Mouse (Mus musculus): ENCODE results near the gene Rad23b.

DNA sequence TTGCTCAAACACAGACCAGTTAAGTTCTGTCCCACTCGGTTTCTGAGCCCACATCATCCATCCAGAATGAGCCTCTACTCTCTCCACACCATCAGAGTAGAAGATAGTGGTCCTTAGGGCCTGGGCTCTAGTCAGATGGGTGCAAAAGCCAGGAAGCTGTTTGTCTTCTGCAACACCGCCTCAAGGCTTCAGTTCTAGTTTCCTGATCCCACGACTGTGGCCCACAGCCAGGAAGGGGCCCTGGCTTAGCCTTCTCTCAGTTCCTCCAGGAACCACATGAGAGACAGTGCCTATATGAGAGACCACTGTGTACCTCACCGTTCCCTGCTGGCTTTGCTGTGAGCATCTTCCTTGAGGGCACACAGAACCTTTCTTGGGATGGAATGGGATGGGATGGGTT lies 22.3 kb upstream of the Rad23b start:
- TF ChIP-seq CTCF (IDR thresholded peaks at IDR 0.05) (no peak), EP300 (IDR thresholded peaks at IDR 0.05) (no peak)
